Mouse (Mus musculus): ENCODE results near the gene Trim71. TPM values are rescaled to one million over a fixed set of nuclear protein-coding genes. Genes with fewer than 3 reads are reported as not detected.

Trim71 gene
- total RNA-seq, 2 experiments from 2014 or later, result 0.72 to 0.84 TPM

- no peak for DNase-seq (ENCODE audit: extremely low spot score in 1 of 2, low spot score in 2 of 2)
- TF ChIP-seq CTCF (IDR thresholded peaks at IDR 0.05), result no peak; the same call in 1 of the 2 replicates
- H3K4me3 ChIP-seq, result no peak overlapping the region
- no peak overlapping the region for H3K27ac ChIP-seq
- intact Hi-C loops (cut with DNase I), result no loop called here
These were observed 45.2 kb downstream of the Trim71 start for GRCm38 (mm10) chr9:114518812-114519477.

- intact Hi-C loops (cut with DNase I), result no loop called here
- no peak for DNase-seq (ENCODE audit: extremely low spot score in 1 of 2, low spot score in 2 of 2)
- no peak overlapping the region for H3K27ac ChIP-seq
- H3K4me3 ChIP-seq, result no peak overlapping the region
- no peak for TF ChIP-seq CTCF (IDR thresholded peaks at IDR 0.05)
These were observed 46.2 kb downstream of the Trim71 start for GRCm38 (mm10) chr9:114517924-114518497.

- no peak for TF ChIP-seq CTCF (IDR thresholded peaks at IDR 0.05)
- intact Hi-C loops (cut with DNase I), result no loop called here
- H3K4me3 ChIP-seq, result no peak within 1 kb of the TSS
- DNase-seq (ENCODE audit: extremely low spot score in 1 of 2, low spot score in 2 of 2), result no peak
- H3K27ac ChIP-seq, result no peak within 1 kb of the TSS
These were observed 48.8 kb downstream of the Trim71 start, which contains the start of gene C130032M10Rik for GRCm38 (mm10) chr9:114515364-114515763. TSS of gene C130032M10Rik (plus strand) at chr9:114515697.

GRCm38 (mm10) chr9:114512831-114513230 is 51.3 kb downstream of the Trim71 start:
- no peak for DNase-seq (ENCODE audit: extremely low spot score in 1 of 2, low spot score in 2 of 2)
- H3K27ac ChIP-seq, result no peak overlapping the region
- TF ChIP-seq CTCF (IDR thresholded peaks at IDR 0.05), result no peak
- intact Hi-C loops (cut with DNase I), result no loop called here
- H3K4me3 ChIP-seq, result no peak overlapping the region

GRCm38 (mm10) chr9:114509785-114510184 is 54.4 kb downstream of the Trim71 start:
- DNase-seq (ENCODE audit: extremely low spot score in 1 of 2, low spot score in 2 of 2), result no peak
- intact Hi-C loops (cut with DNase I), result no loop called here
- no peak overlapping the region for H3K27ac ChIP-seq
- H3K4me3 ChIP-seq, result no peak overlapping the region
- no peak for TF ChIP-seq CTCF (IDR thresholded peaks at IDR 0.05)

GRCm38 (mm10) chr9:114507421-114507820 is 56.7 kb downstream of the Trim71 start:
- TF ChIP-seq CTCF (IDR thresholded peaks at IDR 0.05), result no peak
- intact Hi-C loops (cut with DNase I), result no loop called here
- Histone ChIP-seq H3K4me3 (no peak overlapping the region), H3K27ac (no peak overlapping the region)
- DNase-seq (ENCODE audit: extremely low spot score in 1 of 2, low spot score in 2 of 2), result no peak

- H3K4me3 ChIP-seq, result no peak overlapping the region
- no peak for TF ChIP-seq CTCF (IDR thresholded peaks at IDR 0.05)
- intact Hi-C loops (cut with DNase I), result no loop called here
- no peak for DNase-seq (ENCODE audit: extremely low spot score in 1 of 2, low spot score in 2 of 2)
- no peak overlapping the region for H3K27ac ChIP-seq
These were observed 57.6 kb downstream of the Trim71 start for GRCm38 (mm10) chr9:114506564-114506963.

- no peak for TF ChIP-seq CTCF (IDR thresholded peaks at IDR 0.05)
- DNase-seq (ENCODE audit: extremely low spot score in 1 of 2, low spot score in 2 of 2), result no peak
- intact Hi-C loops (cut with DNase I), result no loop called here
- Histone ChIP-seq H3K27ac (no peak within 1 kb of the TSS), H3K4me3 (no peak within 1 kb of the TSS)
These were observed 59.4 kb downstream of the Trim71 start, which contains the start of gene Ccr4 for GRCm38 (mm10) chr9:114504816-114505215. TSS of gene Ccr4 (minus strand) at chr9:114504916.

GRCm38 (mm10) chr9:114502711-114503427 is 61.3 kb downstream of the Trim71 start:
- Histone ChIP-seq H3K4me3 (no peak overlapping the region), H3K27ac (no peak overlapping the region)
- no peak for TF ChIP-seq CTCF (IDR thresholded peaks at IDR 0.05)
- DNase-seq (ENCODE audit: extremely low spot score in 1 of 2, low spot score in 2 of 2), result no peak
- intact Hi-C loops (cut with DNase I), result no loop called here

- intact Hi-C loops (cut with DNase I), result loop anchor here (2.0 kb wide), 1 partner anchor 79 kb away; no protein-coding TSS in a partner anchor
- no peak for DNase-seq (ENCODE audit: extremely low spot score in 1 of 2, low spot score in 2 of 2)
- Histone ChIP-seq H3K27ac (no peak overlapping the region), H3K4me3 (no peak overlapping the region)
- TF ChIP-seq CTCF (IDR thresholded peaks at IDR 0.05), result no peak
These were observed 62.3 kb downstream of the Trim71 start for GRCm38 (mm10) chr9:114501913-114502312.

- no peak overlapping the region for H3K4me3 ChIP-seq
- no peak overlapping the region for H3K27ac ChIP-seq
- DNase-seq (ENCODE audit: extremely low spot score in 1 of 2, low spot score in 2 of 2), result no peak
- TF ChIP-seq CTCF (IDR thresholded peaks at IDR 0.05), result no peak
- intact Hi-C loops (cut with DNase I), result loop anchor here (2.0 kb wide), 1 partner anchor 80 kb away; no protein-coding TSS in a partner anchor
These were observed 63.1 kb downstream of the Trim71 start for GRCm38 (mm10) chr9:114501111-114501510.
